Mouse (Mus musculus) ES-E14 (cell line): ENCODE results near the gene Gtf3c5.

Experiments used
- CHD2 ChIP-seq: IDR thresholded peaks from 2 replicates; pipeline ENCODE4 v1.6.1; 2014; ENCODE audit warnings: mild to moderate bottlenecking, low read depth, low read length, inconsistent platforms
- HCFC1 ChIP-seq: IDR thresholded peaks from 2 replicates; pipeline ENCODE4 v1.6.1; 2012; ENCODE audit warnings: low read length, inconsistent platforms, borderline replicate concordance; ENCODE audit not compliant: insufficient read depth
- MAFK ChIP-seq: IDR thresholded peaks from 2 replicates; pipeline ENCODE4 v1.6.1; 2014; ENCODE audit warnings: mild to moderate bottlenecking, low read depth, low read length, inconsistent platforms; ENCODE audit not compliant: insufficient read depth
- ZC3H11A ChIP-seq: IDR thresholded peaks from 2 replicates; pipeline ENCODE4 v1.6.1; 2012; ENCODE audit warnings: low read depth, mild to moderate bottlenecking, inconsistent platforms, low read length, borderline replicate concordance
- ZNF384 ChIP-seq: IDR thresholded peaks from 2 replicates; pipeline ENCODE4 v1.6.1; 2012; ENCODE audit warnings: low read depth, low read length, inconsistent platforms

DNA sequence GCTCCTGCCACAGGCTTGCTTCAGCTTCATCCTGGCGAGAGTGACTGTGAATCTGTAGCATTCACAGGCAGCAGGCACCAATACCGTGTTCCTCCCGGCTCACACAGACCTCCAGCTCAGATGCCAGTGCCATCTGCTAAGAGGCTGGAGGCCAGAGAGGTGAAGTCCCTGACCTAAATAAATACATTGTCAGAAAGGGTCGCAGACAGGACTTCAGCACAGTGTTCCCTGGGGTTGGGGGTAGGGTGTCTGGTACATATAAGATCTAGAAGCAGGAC is 48.3 kb downstream of the Gtf3c5 start:
- TF ChIP-seq CHD2 (no peak), MAFK (no peak), ZNF384 (no peak), ZC3H11A (no peak), HCFC1 (no peak)
